Mouse (Mus musculus) liver, embryonic 11.5 days (tissue): ENCODE measurements around the gene Cpsf3. TPM values are rescaled to one million over a fixed set of nuclear protein-coding genes. Genes with fewer than 3 reads are reported as not detected.

ENCODE experiments used
- ATAC-seq: fragments of 200-750 bp; cut with Nextera tagmentation; replicated peaks from 2 replicates; pipeline ENCODE4 v1.8.0; 2017; ENCODE audit warnings: moderate number of reproducible peaks, mild to moderate bottlenecking, moderate TSS enrichment, moderate library complexity; ENCODE audit not compliant: low FRiP score
- DNase-seq: peaks from one replicate; pipeline ENCODE4 v3.0.0-alpha.2; 2017; ENCODE audit warnings: low spot score
- H3K27ac ChIP-seq: fragments of 300-500 bp; sonication (generic); 2 replicates; pipeline ENCODE4 v1.5.1; 2014; ENCODE audit warnings: mild to moderate bottlenecking, low read depth, low read length, control low read depth
- H3K27me3 ChIP-seq: fragments of 300-500 bp; sonication (generic); replicated peaks from 2 replicates; pipeline ENCODE4 v1.6.1; 2014; ENCODE audit warnings: low read length, mixed read lengths; ENCODE audit not compliant: control insufficient read depth, insufficient read depth
- H3K36me3 ChIP-seq: fragments of 300-500 bp; sonication (generic); 2 replicates; pipeline ENCODE4 v1.6.1; 2014; ENCODE audit warnings: mild to moderate bottlenecking, low read length, moderate library complexity, mixed read lengths; ENCODE audit not compliant: control insufficient read depth, insufficient read depth
- H3K4me1 ChIP-seq: fragments of 300-500 bp; sonication (generic); replicated peaks from 2 replicates; pipeline ENCODE4 v1.6.1; 2014; ENCODE audit warnings: low read length, mixed read lengths; ENCODE audit not compliant: control insufficient read depth, insufficient read depth
- H3K4me2 ChIP-seq: fragments of 300-500 bp; sonication (generic); 2 replicates; pipeline ENCODE4 v1.6.1; 2014; ENCODE audit warnings: mild to moderate bottlenecking, control low read depth, moderate library complexity
- H3K4me3 ChIP-seq: fragments of 300-500 bp; sonication (generic); 2 replicates; pipeline ENCODE4 v1.5.1; 2014; ENCODE audit warnings: low read depth, low read length, control low read depth
- H3K9ac ChIP-seq: fragments of 300-500 bp; sonication (generic); 2 replicates; pipeline ENCODE4 v1.6.1; 2014; ENCODE audit warnings: low read depth, low read length, control low read depth
- H3K9me3 ChIP-seq: fragments of 300-500 bp; sonication (generic); 2 replicates; pipeline ENCODE4 v1.6.1; 2016; ENCODE audit warnings: low read length, inconsistent platforms, mixed read lengths; ENCODE audit not compliant: control insufficient read depth
- WGBS: fragments of 180-500 bp; shearing (Covaris S2); extraction: QIAGEN DNeasy Blood & Tissue Kit; methylation state at CpG from one replicate; pipeline ENCODE4 v1.1.7; 2014; 5-methylcytosine and 5-hydroxymethylcytosine counted together
- polyA plus RNA-seq: library from polyadenylated mRNA; unstranded; fragments of >200 nt; fragmentation: Nextera tagmentation; extraction: Ambion mirVana; gene quantifications from 2 replicates; pipeline ENCODE4 v1.2.1, GENCODE M21; 2014

The Cpsf3 gene
- polyA plus RNA-seq, 1 experiment from 2014 or later = 110 TPM

GRCm38 (mm10) chr12:21333766-21334165, 48.6 kb downstream of the Cpsf3 start:
- Histone ChIP-seq H3K27me3 (no peaks in the 10 kb centered on the region), H3K9me3 (no peaks in the 10 kb centered on the region), H3K4me3 (no peak overlapping the region), H3K4me2 (no peak overlapping the region), H3K9ac (no peak overlapping the region), H3K27ac (no peak overlapping the region), H3K36me3 (peaks cover 29% of the 10 kb centered on the region), H3K4me1 (no peaks in the 10 kb centered on the region)
- DNase-seq (no peak), ATAC-seq (no peak)
- 90% methylated on average over 5 of the region's 5 CpGs for WGBS

- Histone ChIP-seq H3K9me3 (no peaks in the 10 kb centered on the region), H3K36me3 (peaks cover 24% of the 10 kb centered on the region; the same call in 1 of the 2 replicates), H3K4me1 (no peaks in the 10 kb centered on the region), H3K4me2 (no peak overlapping the region), H3K4me3 (no peak overlapping the region), H3K27me3 (no peaks in the 10 kb centered on the region), H3K27ac (no peak overlapping the region), H3K9ac (no peak overlapping the region)
- DNase-seq (no peak), ATAC-seq (no peak)
- 84% methylated on average over 7 of the region's 7 CpGs for WGBS
Measured at GRCm38 (mm10) chr12:21335869-21336268, 50.7 kb downstream of the Cpsf3 start.

GRCm38 (mm10) chr12:21337171-21337570, 52.0 kb downstream of the Cpsf3 start:
- H3K4me1 ChIP-seq = no peaks in the 10 kb centered on the region
- H3K9ac ChIP-seq = no peak overlapping the region
- H3K9me3 ChIP-seq = no peaks in the 10 kb centered on the region
- no peak overlapping the region for H3K4me2 ChIP-seq
- H3K27me3 ChIP-seq = no peaks in the 10 kb centered on the region
- no peak for ATAC-seq
- 93% methylated on average over 5 of the region's 5 CpGs for WGBS
- no peak for DNase-seq
- H3K4me3 ChIP-seq = no peak overlapping the region
- H3K36me3 ChIP-seq = peaks cover 12% of the 10 kb centered on the region; the same call in 1 of the 2 replicates
- no peak overlapping the region for H3K27ac ChIP-seq

GRCm38 (mm10) chr12:21340674-21341073, 55.5 kb downstream of the Cpsf3 start:
- WGBS = 96% methylated on average over 5 of the region's 5 CpGs
- ATAC-seq = no peak
- Histone ChIP-seq H3K27ac (no peak overlapping the region), H3K36me3 (peaks cover 9% of the 10 kb centered on the region; the same call in 1 of the 2 replicates), H3K27me3 (no peaks in the 10 kb centered on the region), H3K4me1 (no peaks in the 10 kb centered on the region), H3K9me3 (no peaks in the 10 kb centered on the region), H3K4me2 (no peak overlapping the region), H3K4me3 (no peak overlapping the region), H3K9ac (no peak overlapping the region)
- no peak for DNase-seq

- WGBS = 88% methylated on average over 7 of the region's 7 CpGs
- no peak overlapping the region for H3K9ac ChIP-seq
- H3K4me3 ChIP-seq = no peak overlapping the region
- H3K27ac ChIP-seq = no peak overlapping the region
- no peak for ATAC-seq
- no peaks in the 10 kb centered on the region for H3K27me3 ChIP-seq
- 0 out of 2 replicates have a peak, but pooled peaks cover 2% of the 10 kb centered on the region for H3K9me3 ChIP-seq
- no peak for DNase-seq
- no peaks in the 10 kb centered on the region for H3K4me1 ChIP-seq
- peaks cover 21% of the 10 kb centered on the region for H3K36me3 ChIP-seq
- H3K4me2 ChIP-seq = no peak overlapping the region
Measured at GRCm38 (mm10) chr12:21346972-21347371, 61.8 kb downstream of the Cpsf3 start.

GRCm38 (mm10) chr12:21350113-21350876, 65.1 kb downstream of the Cpsf3 start:
- DNase-seq (no peak), ATAC-seq (no peak)
- H3K36me3 ChIP-seq = peaks cover 40% of the 10 kb centered on the region
- 0 out of 2 replicates have a peak, but pooled peaks cover 2% of the 10 kb centered on the region for H3K9me3 ChIP-seq
- no peak overlapping the region for H3K4me2 ChIP-seq
- WGBS = 88% methylated on average over 7 of the region's 7 CpGs
- no peak overlapping the region for H3K4me3 ChIP-seq
- no peaks in the 10 kb centered on the region for H3K27me3 ChIP-seq
- H3K9ac ChIP-seq = no peak overlapping the region
- no peak overlapping the region for H3K27ac ChIP-seq
- no peaks in the 10 kb centered on the region for H3K4me1 ChIP-seq

GRCm38 (mm10) chr12:21353681-21354080, 68.5 kb downstream of the Cpsf3 start:
- H3K4me3 ChIP-seq = no peak overlapping the region
- DNase-seq (no peak), ATAC-seq (no peak)
- H3K27ac ChIP-seq = no peak overlapping the region
- H3K4me2 ChIP-seq = no peak overlapping the region
- 0 out of 2 replicates have a peak, but pooled peaks cover 2% of the 10 kb centered on the region for H3K9me3 ChIP-seq
- H3K9ac ChIP-seq = no peak overlapping the region
- H3K4me1 ChIP-seq = no peaks in the 10 kb centered on the region
- H3K36me3 ChIP-seq = peaks cover 35% of the 10 kb centered on the region
- H3K27me3 ChIP-seq = no peaks in the 10 kb centered on the region
- 95% methylated on average over 8 of the region's 8 CpGs for WGBS

- no peak for ATAC-seq
Measured at GRCm38 (mm10) chr12:21362686-21363085, 77.5 kb downstream of the Cpsf3 start.

GRCm38 (mm10) chr12:21363195-21363594, 78.0 kb downstream of the Cpsf3 start:
- DNase-seq (no peak), ATAC-seq (no peak)
- H3K9ac ChIP-seq = no peak overlapping the region
- H3K4me1 ChIP-seq = 0 out of 2 replicates have a peak, but pooled peaks cover 4% of the 10 kb centered on the region
- no peaks in the 10 kb centered on the region for H3K27me3 ChIP-seq
- H3K4me2 ChIP-seq = no peak overlapping the region
- WGBS = 94% methylated on average over 3 of the region's 3 CpGs
- H3K36me3 ChIP-seq = peaks cover 8% of the 10 kb centered on the region
- H3K9me3 ChIP-seq = no peaks in the 10 kb centered on the region
- H3K27ac ChIP-seq = no peak overlapping the region
- no peak overlapping the region for H3K4me3 ChIP-seq

More at GRCm38 (mm10) chr12:21362686-21363085, 77.5 kb downstream of the Cpsf3 start:
- Histone ChIP-seq H3K9ac (no peak overlapping the region), H3K4me2 (no peak overlapping the region), H3K4me1 (0 out of 2 replicates have a peak, but pooled peaks cover 4% of the 10 kb centered on the region), H3K27ac (no peak overlapping the region), H3K36me3 (peaks cover 8% of the 10 kb centered on the region), H3K4me3 (no peak overlapping the region), H3K27me3 (no peaks in the 10 kb centered on the region), H3K9me3 (no peaks in the 10 kb centered on the region)
- DNase-seq = no peak
- 79% methylated on average over 2 of the region's 2 CpGs for WGBS
